Mouse (Mus musculus): ENCODE measurements around the gene Dcaf15. TPM values are rescaled to one million over a fixed set of nuclear protein-coding genes. Genes with fewer than 3 reads are reported as not detected.
A peak's percentile ranks its signal among the peaks of the same experiment; 100 is the strongest.

Gene Dcaf15
- polyA plus RNA-seq, 1 experiment from 2014 or later: 19.2 TPM

GRCm38 (mm10) chr8:84069169-84069568 is 35.4 kb downstream of the Dcaf15 start:
- no peak for DNase-seq (ENCODE audit: low spot score)
- 48% methylated on average over 1 of the region's 1 CpGs for WGBS
- H3K27me3 ChIP-seq (ENCODE audit: insufficient read depth, poor library complexity, severe bottlenecking): no peaks in the 10 kb centered on the region
- H3K36me3 ChIP-seq: peaks cover 11% of the 10 kb centered on the region
- H3K4me3 ChIP-seq: no peak overlapping the region
- peaks cover 70% of the 10 kb centered on the region for H3K4me1 ChIP-seq (replicated peaks)
- no peaks in the 10 kb centered on the region for H3K9me3 ChIP-seq
- H3K27ac ChIP-seq: no peak overlapping the region

- WGBS: 76% methylated on average over 12 of the region's 12 CpGs
- no peaks in the 10 kb centered on the region for H3K27me3 ChIP-seq (ENCODE audit: insufficient read depth, poor library complexity, severe bottlenecking)
- no peak overlapping the region for H3K27ac ChIP-seq
- H3K4me3 ChIP-seq: 0 out of 2 replicates have a peak overlapping the region, but pooled peaks have one; percentile 85
- H3K4me1 ChIP-seq (replicated peaks): peaks cover 63% of the 10 kb centered on the region
- 0 out of 2 replicates have a peak, but pooled peaks cover 4% of the 10 kb centered on the region for H3K36me3 ChIP-seq
- no peaks in the 10 kb centered on the region for H3K9me3 ChIP-seq
- no peak for DNase-seq (ENCODE audit: low spot score)
Measured at GRCm38 (mm10) chr8:84068316-84069035, 36.1 kb downstream of the Dcaf15 start.

DNA sequence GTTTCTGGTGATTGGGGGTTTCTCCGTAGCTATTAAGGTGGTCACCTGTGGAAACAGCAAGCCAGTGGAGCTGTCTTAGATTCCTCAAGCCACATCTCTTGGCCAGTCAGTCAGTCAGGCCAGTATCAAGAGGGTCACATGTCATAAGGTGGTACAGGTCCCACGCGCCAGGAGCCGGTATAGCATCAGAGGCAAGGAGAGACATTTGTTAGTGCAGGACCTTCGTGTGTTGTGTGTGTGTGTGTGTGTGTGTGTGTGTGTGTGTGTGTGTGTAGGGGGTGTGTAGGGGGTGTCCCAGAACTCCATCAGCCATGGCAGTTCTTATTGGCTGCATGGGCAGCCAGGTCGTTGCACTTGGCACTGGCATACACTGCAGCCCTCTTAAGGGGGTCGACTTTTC is 36.7 kb downstream of the Dcaf15 start:
- 0 out of 2 replicates have a peak, but pooled peaks cover 4% of the 10 kb centered on the region for H3K36me3 ChIP-seq
- H3K4me3 ChIP-seq: peak overlapping the region; percentile 85
- H3K27me3 ChIP-seq (ENCODE audit: insufficient read depth, poor library complexity, severe bottlenecking): no peaks in the 10 kb centered on the region
- 88% methylated on average over 7 of the region's 7 CpGs for WGBS
- no peak overlapping the region for H3K27ac ChIP-seq
- H3K4me1 ChIP-seq (replicated peaks): peaks cover 57% of the 10 kb centered on the region
- no peak for DNase-seq (ENCODE audit: low spot score)
- H3K9me3 ChIP-seq: no peaks in the 10 kb centered on the region

DNA sequence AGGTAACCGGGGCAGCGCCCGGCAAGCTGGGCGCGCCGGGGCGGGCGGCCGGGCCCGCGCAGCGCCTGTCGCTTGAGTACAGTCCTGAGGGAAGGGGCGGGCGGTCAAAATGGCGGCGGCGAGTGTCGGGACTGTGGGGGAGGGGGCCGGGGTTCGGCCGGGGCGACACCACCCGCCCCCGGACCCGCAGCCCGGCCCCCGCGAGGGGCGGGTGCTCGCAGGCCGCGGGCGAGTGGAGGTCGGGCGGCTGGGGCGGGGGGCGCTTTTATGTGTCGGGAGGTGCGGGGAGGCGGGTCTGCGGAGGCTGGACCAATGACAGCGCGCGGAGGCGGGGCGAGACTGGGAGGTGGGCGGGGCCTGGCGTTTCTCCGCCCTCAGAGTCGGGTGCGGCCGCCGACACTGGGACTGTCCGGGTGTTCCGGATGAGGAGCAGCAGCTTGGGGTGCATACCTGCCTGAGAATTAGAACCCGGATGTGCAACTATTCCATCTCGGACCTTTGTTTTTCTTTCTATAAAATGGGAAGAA is 37.5 kb downstream of the Dcaf15 start:
- Histone ChIP-seq H3K4me1 (replicated peaks) (peaks cover 49% of the 10 kb centered on the region), H3K27me3 (ENCODE audit: insufficient read depth, poor library complexity, severe bottlenecking) (no peaks in the 10 kb centered on the region), H3K4me3 (peak overlapping the region; percentile 85), H3K9me3 (no peaks in the 10 kb centered on the region), H3K36me3 (no peaks in the 10 kb centered on the region), H3K27ac (peak overlapping the region; percentile 92)
- WGBS: 2% methylated on average over 56 of the region's 58 CpGs
- peak; percentile 95 for DNase-seq (ENCODE audit: low spot score)

DNA sequence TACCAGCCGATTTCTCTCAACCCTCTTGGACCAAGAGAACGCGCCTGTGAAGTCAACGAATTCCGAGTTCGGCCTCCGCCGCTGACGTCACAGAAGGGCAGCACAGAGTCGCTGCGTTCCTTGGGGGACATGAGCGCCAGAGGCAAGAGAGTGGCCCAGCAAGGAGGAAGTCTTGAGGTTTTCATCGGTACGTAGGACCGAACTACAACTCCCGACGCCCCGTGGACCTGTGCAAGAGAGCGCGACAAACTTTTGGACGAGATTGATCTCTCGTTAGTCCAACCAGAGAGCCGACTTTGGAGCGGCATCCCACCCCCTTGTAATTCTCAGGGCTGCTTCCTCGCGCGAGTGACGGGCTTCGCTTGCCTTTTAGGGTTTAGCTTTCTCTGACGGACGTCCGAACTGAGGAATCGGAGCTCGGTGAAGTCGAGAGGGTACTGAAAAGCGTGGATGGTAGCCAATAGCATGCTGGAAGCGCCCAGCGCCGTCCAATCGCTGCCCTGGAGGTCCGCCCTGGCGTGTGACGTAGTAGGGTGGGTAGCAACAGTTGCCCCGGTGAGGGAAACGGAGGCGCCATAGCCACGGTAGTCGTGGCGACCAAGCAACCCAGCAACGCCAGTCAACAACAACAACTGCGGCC is 38.2 kb downstream of the Dcaf15 start, which contains the start of gene Rfx1:
Gene Rfx1 (plus strand): TSS at position 544 of the 640 bp plus-strand sequence.
- no peaks in the 10 kb centered on the region for H3K27me3 ChIP-seq (ENCODE audit: insufficient read depth, poor library complexity, severe bottlenecking)
- peaks cover 42% of the 10 kb centered on the region for H3K4me1 ChIP-seq (replicated peaks)
- peak; percentile 99 for DNase-seq (ENCODE audit: low spot score)
- H3K9me3 ChIP-seq: no peaks in the 10 kb centered on the region
- H3K27ac ChIP-seq: peak within 1 kb of the TSS; percentile 92
- H3K4me3 ChIP-seq: peak within 1 kb of the TSS; percentile 85
- no peaks in the 10 kb centered on the region for H3K36me3 ChIP-seq
- under 1% methylated on average over 51 of the region's 51 CpGs for WGBS

- H3K4me1 ChIP-seq (replicated peaks): peaks cover 42% of the 10 kb centered on the region
- 35% methylated on average over 5 of the region's 5 CpGs for WGBS
- peak overlapping the region; percentile 85 for H3K4me3 ChIP-seq
- H3K27ac ChIP-seq: peak overlapping the region; percentile 92
- no peaks in the 10 kb centered on the region for H3K9me3 ChIP-seq
- no peaks in the 10 kb centered on the region for H3K36me3 ChIP-seq
- DNase-seq (ENCODE audit: low spot score): no peak
- H3K27me3 ChIP-seq (ENCODE audit: insufficient read depth, poor library complexity, severe bottlenecking): no peaks in the 10 kb centered on the region
Measured at GRCm38 (mm10) chr8:84065457-84066072, 39.0 kb downstream of the Dcaf15 start.

DNA sequence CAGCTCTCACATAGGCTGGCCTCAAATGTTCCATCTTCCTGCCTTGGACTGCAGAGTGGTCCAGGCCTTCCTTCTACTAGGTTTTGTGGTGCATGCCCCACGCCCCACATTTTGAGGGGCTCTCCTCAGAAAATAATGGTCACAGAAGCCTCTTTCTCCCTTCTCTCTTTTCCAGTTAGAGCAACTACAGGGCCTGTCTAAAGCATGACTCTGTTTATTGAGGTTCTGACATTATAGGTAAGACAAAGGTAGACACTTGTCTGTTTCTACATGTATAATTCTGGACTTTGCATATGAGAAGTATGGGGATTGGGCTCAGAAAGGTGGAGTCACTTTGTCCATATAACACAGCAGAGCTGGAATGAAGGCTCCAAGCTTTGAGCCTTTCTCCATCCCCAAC is 39.5 kb downstream of the Dcaf15 start, which contains the start of gene Gm10643:
Gene Gm10643 (minus strand): TSS at position 101 of the 400 bp plus-strand sequence.
- DNase-seq (ENCODE audit: low spot score): no peak
- peaks cover 37% of the 10 kb centered on the region for H3K4me1 ChIP-seq (replicated peaks)
- peak within 1 kb of the TSS; percentile 85 for H3K4me3 ChIP-seq
- no peaks in the 10 kb centered on the region for H3K36me3 ChIP-seq
- H3K9me3 ChIP-seq: no peaks in the 10 kb centered on the region
- 94% methylated on average over 1 of the region's 1 CpGs for WGBS
- no peaks in the 10 kb centered on the region for H3K27me3 ChIP-seq (ENCODE audit: insufficient read depth, poor library complexity, severe bottlenecking)
- H3K27ac ChIP-seq: peak within 1 kb of the TSS; percentile 92

DNA sequence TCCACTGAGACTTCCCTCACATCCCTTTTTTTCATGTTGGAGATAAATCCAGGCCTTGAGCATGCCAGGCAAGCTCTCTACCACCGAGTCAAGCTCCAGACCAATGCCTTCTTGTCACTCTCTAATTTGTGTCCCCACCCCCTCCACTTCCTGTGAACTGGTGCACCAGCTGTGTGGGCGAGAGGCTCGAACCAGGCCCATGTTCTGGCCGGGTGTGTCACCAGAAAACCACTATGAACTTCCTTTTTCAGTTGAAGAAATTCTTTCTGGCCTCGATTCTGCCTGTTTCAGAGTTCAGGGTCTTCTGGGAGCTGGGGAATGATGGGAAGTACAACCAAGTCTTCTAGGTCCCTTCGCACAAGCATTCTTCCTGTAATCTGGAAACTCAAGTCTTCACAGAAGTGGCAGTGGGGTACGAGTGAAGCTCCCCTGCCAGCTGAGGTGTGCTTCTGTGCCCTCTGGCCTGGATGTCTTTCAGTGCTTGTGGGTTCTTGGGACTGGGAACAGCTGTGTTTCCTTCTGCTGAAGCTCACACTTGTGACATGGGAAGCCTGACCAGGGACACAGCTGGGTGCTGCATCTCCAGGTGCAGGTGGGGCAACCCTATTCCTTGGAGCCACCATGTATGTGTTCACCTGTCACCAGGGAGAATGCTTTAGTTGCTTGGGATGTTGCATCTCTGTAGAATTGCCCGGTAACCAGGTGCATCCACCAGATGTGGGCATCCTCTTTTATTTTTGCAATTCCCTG is 40.5 kb downstream of the Dcaf15 start:
- DNase-seq (ENCODE audit: low spot score): no peak
- Histone ChIP-seq H3K27ac (no peak overlapping the region), H3K4me3 (no peak overlapping the region), H3K9me3 (no peaks in the 10 kb centered on the region), H3K4me1 (replicated peaks) (peaks cover 27% of the 10 kb centered on the region), H3K36me3 (no peaks in the 10 kb centered on the region), H3K27me3 (ENCODE audit: insufficient read depth, poor library complexity, severe bottlenecking) (no peaks in the 10 kb centered on the region)
- 77% methylated on average over 8 of the region's 8 CpGs for WGBS

- Histone ChIP-seq H3K27me3 (ENCODE audit: insufficient read depth, poor library complexity, severe bottlenecking) (no peaks in the 10 kb centered on the region), H3K4me3 (no peak overlapping the region)
- WGBS: 84% methylated on average over 2 of the region's 2 CpGs
Measured at GRCm38 (mm10) chr8:84060245-84060644, 44.3 kb downstream of the Dcaf15 start.

DNA sequence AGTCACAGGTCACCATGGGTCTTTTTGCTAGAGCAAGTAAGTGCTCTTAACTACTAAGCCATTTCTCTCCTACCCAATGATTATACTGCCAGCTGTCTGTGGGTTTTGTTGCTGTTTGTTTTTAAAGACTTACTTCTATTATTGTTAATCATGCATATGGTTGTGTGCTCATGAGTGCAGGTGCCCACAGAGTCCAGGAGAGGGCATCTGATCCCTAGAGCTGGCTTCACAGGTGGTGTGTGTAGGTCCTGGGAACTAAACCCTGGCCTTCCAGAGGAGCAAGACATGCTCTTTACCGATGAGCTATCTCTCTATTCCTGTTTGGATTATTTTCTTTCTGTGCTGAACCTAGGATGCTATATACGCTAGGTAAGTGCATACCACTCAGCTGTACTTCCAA is 45.3 kb downstream of the Dcaf15 start:
- Histone ChIP-seq H3K4me1 (replicated peaks) (no peaks in the 10 kb centered on the region), H3K9me3 (no peaks in the 10 kb centered on the region), H3K4me3 (no peak overlapping the region), H3K36me3 (no peaks in the 10 kb centered on the region), H3K27ac (no peak overlapping the region), H3K27me3 (ENCODE audit: insufficient read depth, poor library complexity, severe bottlenecking) (no peaks in the 10 kb centered on the region)
- 90% methylated on average over 2 of the region's 2 CpGs for WGBS
- DNase-seq (ENCODE audit: low spot score): no peak

More at GRCm38 (mm10) chr8:84060245-84060644, 44.3 kb downstream of the Dcaf15 start:
- Histone ChIP-seq H3K4me1 (replicated peaks) (no peaks in the 10 kb centered on the region), H3K36me3 (no peaks in the 10 kb centered on the region), H3K27ac (no peak overlapping the region), H3K9me3 (no peaks in the 10 kb centered on the region)
- DNase-seq (ENCODE audit: low spot score): no peak

GRCm38 (mm10) chr8:84057827-84058226 is 46.7 kb downstream of the Dcaf15 start:
- H3K36me3 ChIP-seq: no peaks in the 10 kb centered on the region
- no peaks in the 10 kb centered on the region for H3K4me1 ChIP-seq (replicated peaks)
- H3K27ac ChIP-seq: no peak overlapping the region
- H3K4me3 ChIP-seq: no peak overlapping the region
- WGBS: 93% methylated on average over 1 of the region's 1 CpGs
- H3K27me3 ChIP-seq (ENCODE audit: insufficient read depth, poor library complexity, severe bottlenecking): no peaks in the 10 kb centered on the region
- DNase-seq (ENCODE audit: low spot score): no peak
- H3K9me3 ChIP-seq: no peaks in the 10 kb centered on the region

DNA sequence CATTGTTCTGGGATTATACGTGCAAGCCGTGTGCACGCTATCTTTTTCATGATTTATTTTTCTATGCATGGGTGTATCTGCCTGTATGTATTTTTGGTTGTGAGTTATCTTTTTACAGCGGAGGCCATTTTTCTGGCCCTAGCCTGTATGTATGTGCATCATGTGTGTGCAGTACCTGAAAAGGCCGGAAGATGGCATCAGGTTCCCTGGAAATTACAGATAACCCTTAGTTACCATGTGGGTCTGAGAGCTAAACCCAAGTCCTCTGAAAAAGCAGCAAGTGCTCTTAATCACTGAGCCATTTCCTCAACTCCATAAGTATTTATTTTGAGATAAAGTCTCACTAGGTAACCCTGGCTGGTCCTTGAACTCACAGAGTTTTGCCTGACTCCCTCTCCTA is 51.3 kb downstream of the Dcaf15 start:
- no peak overlapping the region for H3K27ac ChIP-seq
- 0 out of 2 replicates have a peak, but pooled peaks cover under 1% of the 10 kb centered on the region for H3K27me3 ChIP-seq (ENCODE audit: insufficient read depth, poor library complexity, severe bottlenecking)
- WGBS: 96% methylated on average over 5 of the region's 5 CpGs
- no peaks in the 10 kb centered on the region for H3K36me3 ChIP-seq
- DNase-seq (ENCODE audit: low spot score): no peak
- no peak overlapping the region for H3K4me3 ChIP-seq
- no peaks in the 10 kb centered on the region for H3K9me3 ChIP-seq
- H3K4me1 ChIP-seq (replicated peaks): peaks cover 11% of the 10 kb centered on the region

All from hindbrain, embryonic 10.5 days (tissue).